ENCODE assay signal across 20 mouse cellular contexts in the genomic region with DNA sequence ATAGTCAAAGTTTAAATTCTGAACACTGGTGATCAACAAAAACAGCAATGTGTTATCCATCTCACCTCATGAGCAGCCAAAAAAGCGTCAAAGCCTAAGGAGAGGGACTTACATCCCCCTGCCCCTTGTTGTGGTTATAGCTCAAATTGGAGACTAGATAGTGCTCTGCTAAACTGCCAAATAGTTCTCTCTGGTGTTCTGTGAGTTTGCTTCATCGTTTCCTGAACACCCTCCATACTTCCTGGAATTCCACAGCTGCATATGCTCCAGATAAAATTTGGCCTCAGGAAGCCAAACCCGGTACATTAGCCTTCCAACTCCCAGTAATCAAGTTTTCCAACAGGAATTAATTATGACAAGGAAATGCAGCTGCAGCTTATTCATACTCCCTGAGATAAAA.
DNase-seq lines count a peak whose midpoint lies in the region; ATAC-seq and TF ChIP-seq lines count a peak whose summit lies in the region.
"Had no signal": no experiment of that assay in that cellular context is flagged by ENCODE, and none has a peak within 500 bp of the region (broad histone marks: within the 10 kb centered on the region; RNA-seq: fewer than 3 reads in every experiment).

No protein-coding gene starts in this region.

- DNase-seq in heart, adult 9 months (ENCODE audit: low spot score in 2 of 2) = peak; percentile 34 to 44
- DNase-seq in heart, embryonic 10.5 days (ENCODE audit: low spot score) = no peak
- peak; percentile 6 to 15 for DNase-seq in kidney, postnatal 4 days
- DNase-seq in kidney, adult 18-20 months = no peak
- DNase-seq in Muller cell, postnatal 12 days (ENCODE audit: inconsistent ontology term) = peak; percentile 35
- peak; percentile 38 for DNase-seq in heart, postnatal 0 days (ENCODE audit: low spot score)
- DNase-seq in embryo, embryonic 10.5 days (ENCODE audit: low spot score) = no peak
- DNase-seq: adrenal gland, adult 2 months; B cell, adult 2 months; cerebellum, adult 2 months; cerebellum, postnatal 36 days; gastrocnemius, postnatal 14 days; kidney, postnatal 25 days; liver, embryonic 13.5 days; lung, postnatal 4 days; right cerebral cortex, postnatal 25 days had no signal

- no peak for TF ChIP-seq CTCF in heart, postnatal 0 days (IDR thresholded peaks at IDR 0.05; ENCODE audit: low read depth)

- H3K4me2 ChIP-seq in heart, postnatal 0 days (ENCODE audit: low read depth, low read length) = no peak overlapping the region
- H3K4me2 ChIP-seq: hindbrain, embryonic 14.5 days; limb, embryonic 12.5 days; liver, embryonic 13.5 days had no signal

- TF ChIP-seq EP300 in heart, postnatal 0 days (IDR thresholded peaks at IDR 0.05; ENCODE audit: low read depth) = no peak

- no peak overlapping the region for H3K27ac ChIP-seq in heart, embryonic 10.5 days
- no peak overlapping the region for H3K27ac ChIP-seq in heart, postnatal 0 days (ENCODE audit: low read depth)
- H3K27ac ChIP-seq: hindbrain, embryonic 14.5 days; limb, embryonic 12.5 days; liver, embryonic 13.5 days had no signal

- no peaks in the 10 kb centered on the region for H3K4me1 ChIP-seq in heart, embryonic 10.5 days
- H3K4me1 ChIP-seq in heart, postnatal 0 days (ENCODE audit: control insufficient read depth, insufficient read depth) = no peaks in the 10 kb centered on the region
- H3K4me1 ChIP-seq: limb, embryonic 12.5 days; liver, embryonic 13.5 days had no signal

- no peaks in the 10 kb centered on the region for H3K27me3 ChIP-seq in heart, embryonic 10.5 days (ENCODE audit: insufficient read depth, poor library complexity, severe bottlenecking)
- H3K27me3 ChIP-seq in heart, postnatal 0 days (ENCODE audit: control insufficient read depth, insufficient read depth, low read length) = no peaks in the 10 kb centered on the region
- H3K27me3 ChIP-seq: limb, embryonic 12.5 days; liver, embryonic 13.5 days had no signal

- H3K9me3 ChIP-seq in heart, embryonic 10.5 days = no peaks in the 10 kb centered on the region
- no peaks in the 10 kb centered on the region for H3K9me3 ChIP-seq in heart, postnatal 0 days (replicated peaks; ENCODE audit: control insufficient read depth, low read length)
- H3K9me3 ChIP-seq: limb, embryonic 12.5 days; liver, embryonic 13.5 days had no signal

- no peak overlapping the region for H3K9ac ChIP-seq in heart, postnatal 0 days (replicated peaks; ENCODE audit: low read depth, low read length)
- H3K9ac ChIP-seq: hindbrain, embryonic 14.5 days; limb, embryonic 12.5 days; liver, embryonic 13.5 days had no signal

- H3K4me3 ChIP-seq in heart, embryonic 10.5 days = no peak overlapping the region
- no peak overlapping the region for H3K4me3 ChIP-seq in heart, postnatal 0 days (ENCODE audit: low read depth, low read length)
- H3K4me3 ChIP-seq: limb, embryonic 12.5 days; liver, embryonic 13.5 days had no signal

- 54% methylated on average over 3 of the region's 3 CpGs for WGBS in heart, embryonic 10.5 days
- 40% methylated on average over 3 of the region's 3 CpGs for WGBS in heart, postnatal 0 days

- ATAC-seq in heart, postnatal 0 days (ENCODE audit: insufficient read depth, low read depth) = no peak
- ATAC-seq: forebrain, embryonic 14.5 days; midbrain, embryonic 16.5 days had no signal

- H3K36me3 ChIP-seq in heart, embryonic 10.5 days = no peaks in the 10 kb centered on the region
- H3K36me3 ChIP-seq in heart, postnatal 0 days (replicated peaks; ENCODE audit: control insufficient read depth, insufficient read depth, low read length) = no peaks in the 10 kb centered on the region
- H3K36me3 ChIP-seq: limb, embryonic 12.5 days; liver, embryonic 13.5 days had no signal

Comparison
In these comparisons a context has a peak if more than half of its experiments do, and no peak if none do; other contexts are left out.
1. DNase-seq: peak in heart, adult 9 months (2 of 2), kidney, postnatal 4 days (2 of 2), Muller cell, postnatal 12 days (single experiment) and heart, postnatal 0 days (single experiment); none in heart, embryonic 10.5 days (single experiment), kidney, adult 18-20 months (single experiment) and embryo, embryonic 10.5 days (single experiment).